Mouse (Mus musculus) spleen, postnatal 0 days (tissue): ENCODE data around the gene Flrt1. TPM values are rescaled to one million over a fixed set of nuclear protein-coding genes. Genes with fewer than 3 reads are reported as not detected.

Experiments
- polyA plus RNA-seq: library from polyadenylated mRNA; unstranded; fragments of >200 nt; fragmentation: Nextera tagmentation; extraction: Ambion mirVana; gene quantifications from 2 replicates; pipeline ENCODE4 v1.2.1, GENCODE M21; 2015

The Flrt1 gene
- 0.24 and 0.40 TPM in 2 replicates for polyA plus RNA-seq

GRCm38 (mm10) chr19:7105544-7105943, at the start of gene Flrt1:
Gene Flrt1, minus strand, starts transcription at chr19:7105729.

GRCm38 (mm10) chr19:7056248-7057087, 49.1 kb downstream of the Flrt1 start, which contains the start of gene Macrod1:
Gene Macrod1, plus strand, starts transcription at chr19:7056810.

Other genes with a start within 250 kb of the Flrt1 start
- 7.4 and 10.9 TPM in 2 replicates for gene Ccdc88b, start 247.5 kb downstream of the Flrt1 start, polyA plus RNA-seq
- gene Trmt112, start 196.0 kb downstream of the Flrt1 start, polyA plus RNA-seq = 127 and 129 TPM in 2 replicates
- gene Prdx5, start 195.6 kb downstream of the Flrt1 start, polyA plus RNA-seq = 259 and 334 TPM in 2 replicates
- 7.2 and 9.0 TPM in 2 replicates for gene Esrra, start 183.9 kb downstream of the Flrt1 start, polyA plus RNA-seq
- 1.2 and 2.1 TPM in 2 replicates for gene Catsperz, start 180.3 kb downstream of the Flrt1 start, polyA plus RNA-seq
- gene Kcnk4, start 171.2 kb downstream of the Flrt1 start, polyA plus RNA-seq = 0.20 and 0.28 TPM in 2 replicates
- 35.9 and 43.8 TPM in 2 replicates for gene Bad, start 163.9 kb downstream of the Flrt1 start, polyA plus RNA-seq
- gene Gpr137, start 163.2 kb downstream of the Flrt1 start, polyA plus RNA-seq = 11.0 and 14.9 TPM in 2 replicates
- gene Ppp1r14b, start 130.8 kb downstream of the Flrt1 start, polyA plus RNA-seq = 102 and 119 TPM in 2 replicates
- 10.4 and 13.6 TPM in 2 replicates for gene Plcb3, start 129.3 kb downstream of the Flrt1 start, polyA plus RNA-seq
- gene Fkbp2, start 125.2 kb downstream of the Flrt1 start, polyA plus RNA-seq = 70.3 and 74.9 TPM in 2 replicates
- gene Vegfb, start 118.1 kb downstream of the Flrt1 start, polyA plus RNA-seq = 14.6 and 17.7 TPM in 2 replicates
- 14.3 and 18.0 TPM in 2 replicates for gene Dnajc4, start 113.2 kb downstream of the Flrt1 start, polyA plus RNA-seq
- gene Nudt22, start 109.6 kb downstream of the Flrt1 start, polyA plus RNA-seq = 14.0 and 15.2 TPM in 2 replicates
- gene Trpt1, start 109.6 kb downstream of the Flrt1 start, polyA plus RNA-seq = 3.2 and 3.7 TPM in 2 replicates
- gene Fermt3, start 86.3 kb downstream of the Flrt1 start, polyA plus RNA-seq = 123 and 124 TPM in 2 replicates
- gene Stip1, start 65.8 kb downstream of the Flrt1 start, polyA plus RNA-seq = 72.5 and 74.9 TPM in 2 replicates
- 7.3 and 8.6 TPM in 2 replicates for gene Macrod1, start 48.9 kb downstream of the Flrt1 start, polyA plus RNA-seq
- 72.8 and 81.2 TPM in 2 replicates for gene Otub1, start 100.6 kb upstream of the Flrt1 start, polyA plus RNA-seq
- 818 and 869 TPM in 2 replicates for gene Cox8a, start 111.9 kb upstream of the Flrt1 start, polyA plus RNA-seq
- 32.8 and 34.8 TPM in 2 replicates for gene Naa40, start 135.5 kb upstream of the Flrt1 start, polyA plus RNA-seq
- 1.5 TPM in 2 replicates for gene Rcor2, start 161.6 kb upstream of the Flrt1 start, polyA plus RNA-seq
- 25.2 and 32.3 TPM in 2 replicates for gene Mark2, start 236.1 kb upstream of the Flrt1 start, polyA plus RNA-seq